7 mouse cellular contexts compared by ENCODE assay signal in genomic region chr6:93985111-93985510, GRCm38 (mm10).
DNase-seq lines count a peak whose midpoint lies in the region.

No protein-coding gene starts in this region.

- intact Hi-C loops in left cerebral cortex, postnatal 10 days (cut with DNase I), result loop anchor here (10.0 kb wide), 1 partner anchor 230 kb away; no protein-coding TSS in a partner anchor
- intact Hi-C loops in left cerebral cortex, postnatal 25 days (cut with DNase I), result loop anchor here (2.0 kb wide), 1 partner anchor 228 kb away; no protein-coding TSS in a partner anchor

- DNase-seq in left cerebral cortex, adult 18-20 months (ENCODE audit: low spot score in 2 of 2), result peak; percentile 42 to 45
- no peak for DNase-seq in left cerebral cortex, postnatal 10 days (ENCODE audit: extremely low spot score in 1 of 2, low spot score in 2 of 2)
- peak; percentile 25 for DNase-seq in MN1 (ENCODE audit: low spot score)
- DNase-seq in adrenal gland, postnatal 10 days, result peak; percentile 68
- DNase-seq in embryo, embryonic 11.5 days (ENCODE audit: low read depth, low spot score), result peak; percentile 22
- DNase-seq in left cerebral cortex, postnatal 25 days (ENCODE audit: low spot score in 2 of 2), result peak; percentile 18 to 40
- peak; percentile 54 for DNase-seq in testis, postnatal 10 days (ENCODE audit: low spot score)

Comparison
In these comparisons a context has a peak if more than half of its experiments do, and no peak if none do; other contexts are left out.
1. DNase-seq: peak in left cerebral cortex, adult 18-20 months (2 of 2), MN1 (single experiment), adrenal gland, postnatal 10 days (single experiment), embryo, embryonic 11.5 days (single experiment), left cerebral cortex, postnatal 25 days (2 of 2) and testis, postnatal 10 days (single experiment); none in left cerebral cortex, postnatal 10 days (0 of 2).